ENCODE assay signal across 25 mouse cellular contexts in genomic region chr13:103767935-103768334, GRCm38 (mm10). TPM values are rescaled to one million over a fixed set of nuclear protein-coding genes. Genes with fewer than 3 reads are reported as not detected.
DNase-seq lines count a peak whose midpoint lies in the region; ATAC-seq and TF ChIP-seq lines count a peak whose summit lies in the region.
"Had no signal": no experiment of that assay in that cellular context is flagged by ENCODE, and none has a peak within 500 bp of the region (broad histone marks: within the 10 kb centered on the region; RNA-seq: fewer than 3 reads in every experiment).

No protein-coding gene starts in this region.

- no peak for DNase-seq in limb, embryonic 10.5 days (ENCODE audit: low spot score)
- DNase-seq in urinary bladder, postnatal 4 days (ENCODE audit: low spot score in 2 of 2), result no peak
- no peak for DNase-seq in thymus, postnatal 10 days (ENCODE audit: low spot score in 2 of 2)
- DNase-seq in kidney, adult 9 months, result no peak
- DNase-seq: adrenal gland, adult 2 months; adrenal gland, postnatal 14 days; cerebellum, adult 11-12 months; cerebellum, adult 8-10 months; cerebellum, postnatal 10 days; cerebellum, postnatal 36 days; gastrocnemius, postnatal 10 days; gastrocnemius, postnatal 36 days; heart, adult 11 months had no signal

- no peaks in the 10 kb centered on the region for H3K9me3 ChIP-seq in limb, embryonic 13.5 days
- H3K9me3 ChIP-seq in limb, embryonic 10.5 days (replicated peaks), result no peaks in the 10 kb centered on the region
- H3K9me3 ChIP-seq: embryonic facial prominence, embryonic 12.5 days; forebrain, embryonic 10.5 days; forebrain, embryonic 13.5 days; hindbrain, embryonic 12.5 days had no signal

- peaks cover 21% of the 10 kb centered on the region for H3K36me3 ChIP-seq in limb, embryonic 13.5 days
- peaks cover 65% of the 10 kb centered on the region for H3K36me3 ChIP-seq in limb, embryonic 10.5 days

- 32% methylated on average over 5 of the region's 5 CpGs for WGBS in limb, embryonic 13.5 days
- WGBS in limb, embryonic 10.5 days, result 78% methylated on average over 5 of the region's 5 CpGs

- peak overlapping the region; percentile 63 for H3K27ac ChIP-seq in limb, embryonic 13.5 days
- no peak overlapping the region for H3K27ac ChIP-seq in limb, embryonic 10.5 days
- H3K27ac ChIP-seq in bone marrow macrophage, adult 2 months (ENCODE audit: insufficient read depth, low read depth, low read length), result 0 out of 2 replicates have a peak overlapping the region, but pooled peaks have one; percentile 16
- H3K27ac ChIP-seq: embryonic facial prominence, embryonic 12.5 days; forebrain, embryonic 10.5 days; forebrain, embryonic 13.5 days; hindbrain, embryonic 12.5 days had no signal

- H3K4me1 ChIP-seq in limb, embryonic 13.5 days, result peaks cover 28% of the 10 kb centered on the region
- peaks cover 15% of the 10 kb centered on the region for H3K4me1 ChIP-seq in limb, embryonic 10.5 days
- peaks cover 13% of the 10 kb centered on the region for H3K4me1 ChIP-seq in bone marrow macrophage, adult 2 months (ENCODE audit: control insufficient read depth, insufficient read depth, low read length)

- ATAC-seq in limb, embryonic 13.5 days (ENCODE audit: low FRiP score, low read depth), result no peak
- ATAC-seq in granulocyte monocyte progenitor cell, adult 5-6 weeks (replicated peaks; ENCODE audit: poor library complexity, severe bottlenecking), result peak; percentile 89
- ATAC-seq in megakaryocyte, adult 5-6 weeks (ENCODE audit: poor library complexity, severe bottlenecking), result peak; percentile 64
- ATAC-seq: CD4-positive, CD25-positive, alpha-beta regulatory T cell, adult 4 months; forebrain, embryonic 13.5 days; forebrain, embryonic 16.5 days; hindbrain, embryonic 16.5 days had no signal

- TF ChIP-seq CTCF in bone marrow macrophage, adult 2 months (IDR thresholded peaks at IDR 0.05; ENCODE audit: low read depth, low read length), result no peak

- no peak for TF ChIP-seq POLR2A in bone marrow macrophage, adult 2 months (IDR thresholded peaks at IDR 0.05; ENCODE audit: borderline replicate concordance, low read depth, low read length)

- no peak overlapping the region for H3K4me3 ChIP-seq in limb, embryonic 13.5 days
- H3K4me3 ChIP-seq in limb, embryonic 10.5 days, result no peak overlapping the region
- H3K4me3 ChIP-seq in bone marrow macrophage, adult 2 months (ENCODE audit: insufficient read depth, low read length), result peak overlapping the region; percentile 7; the same call in 1 of the 2 replicates
- H3K4me3 ChIP-seq: embryonic facial prominence, embryonic 12.5 days; forebrain, embryonic 10.5 days; forebrain, embryonic 13.5 days; hindbrain, embryonic 12.5 days had no signal

- H3K9ac ChIP-seq in limb, embryonic 13.5 days, result no peak overlapping the region
- H3K9ac ChIP-seq: embryonic facial prominence, embryonic 12.5 days; forebrain, embryonic 13.5 days; hindbrain, embryonic 12.5 days had no signal

- H3K27me3 ChIP-seq in limb, embryonic 13.5 days, result no peaks in the 10 kb centered on the region
- no peaks in the 10 kb centered on the region for H3K27me3 ChIP-seq in limb, embryonic 10.5 days (ENCODE audit: low read depth, poor library complexity, severe bottlenecking)
- H3K27me3 ChIP-seq: embryonic facial prominence, embryonic 12.5 days; forebrain, embryonic 13.5 days; hindbrain, embryonic 12.5 days had no signal

- 0 out of 2 replicates have a peak overlapping the region, but pooled peaks have one; percentile 11 for H3K4me2 ChIP-seq in limb, embryonic 13.5 days (replicated peaks)
- H3K4me2 ChIP-seq: embryonic facial prominence, embryonic 12.5 days; forebrain, embryonic 13.5 days; heart, embryonic 11.5 days; hindbrain, embryonic 12.5 days had no signal

RNA-seq across cellular contexts. Expression of gene Srek1, which starts 6.5 kb away (rescaled TPM):
- 107 TPM in 2 replicates for polyA plus RNA-seq in limb, embryonic 13.5 days (2015; fragmentation: Nextera tagmentation; extraction: Ambion mirVana)
- polyA plus RNA-seq in limb, embryonic 10.5 days (2016; fragmentation: Nextera tagmentation; extraction: Ambion mirVana), result 84.4 and 91.3 TPM in 2 replicates
- 95.4 and 107 TPM in 2 replicates for polyA plus RNA-seq in bone marrow macrophage, adult 2 months (2012; ENCODE audit: insufficient read depth, insufficient read length, missing spikeins)
- 74.5 and 101 TPM in 2 replicates for total RNA-seq in granulocyte monocyte progenitor cell, adult 5-6 weeks (2014; fragmentation: Nextera tagmentation)
- 83.3 and 85.8 TPM in 2 replicates for total RNA-seq in granulocyte monocyte progenitor cell, adult 5-6 weeks (2017)
- total RNA-seq in megakaryocyte, adult 5-6 weeks (2015), result 19.0 and 25.3 TPM in 2 replicates
- total RNA-seq in megakaryocyte, adult 5-6 weeks (2017), result 49.4 and 51.2 TPM in 2 replicates
